Mouse (Mus musculus) hindbrain, postnatal 0 days (tissue): ENCODE results near the gene 1700012P22Rik. TPM values are rescaled to one million over a fixed set of nuclear protein-coding genes. Genes with fewer than 3 reads are reported as not detected.

ENCODE experiments used
- ATAC-seq: fragments of 200-750 bp; cut with Nextera tagmentation; 2 replicates; pipeline ENCODE4 v1.8.0; 2017; ENCODE audit warnings: mild to moderate bottlenecking, moderate TSS enrichment, moderate library complexity
- DNase-seq: peaks from one replicate; pipeline ENCODE4 v3.0.0-alpha.2; 2015; ENCODE audit warnings: low spot score
- H3K27ac ChIP-seq: fragments of 300-500 bp; sonication (generic); 2 replicates; pipeline ENCODE4 v1.5.1; 2014; ENCODE audit warnings: mild to moderate bottlenecking
- H3K27me3 ChIP-seq: fragments of 300-500 bp; sonication (generic); 2 replicates; pipeline ENCODE4 v1.6.1; 2014; ENCODE audit warnings: low read length, mixed read lengths; ENCODE audit not compliant: insufficient read depth
- H3K36me3 ChIP-seq: fragments of 300-500 bp; sonication (generic); 2 replicates; pipeline ENCODE4 v1.6.1; 2014; ENCODE audit warnings: low read length, mixed read lengths; ENCODE audit not compliant: insufficient read depth
- H3K4me1 ChIP-seq: fragments of 300-500 bp; sonication (generic); 2 replicates; pipeline ENCODE4 v1.6.1; 2014; ENCODE audit warnings: antibody characterized with exemption, low read length, mixed read lengths; ENCODE audit not compliant: insufficient read depth
- H3K4me2 ChIP-seq: fragments of 300-500 bp; sonication (generic); 2 replicates; pipeline ENCODE4 v1.6.1; 2014; ENCODE audit warnings: low read depth, mild to moderate bottlenecking, low read length, moderate library complexity, mixed read lengths
- H3K4me3 ChIP-seq: fragments of 300-500 bp; sonication (generic); 2 replicates; pipeline ENCODE4 v1.5.1; 2014; ENCODE audit warnings: low read length
- H3K9ac ChIP-seq: fragments of 300-500 bp; sonication (generic); replicated peaks from 2 replicates; pipeline ENCODE4 v1.6.1; 2014; ENCODE audit warnings: mild to moderate bottlenecking, low read length, moderate library complexity, mixed read lengths
- H3K9me3 ChIP-seq: fragments of 300-500 bp; sonication (generic); 2 replicates; pipeline ENCODE4 v1.6.1; 2016; ENCODE audit warnings: low read length, mixed read lengths
- CTCF ChIP-seq: IDR thresholded peaks from 2 replicates; pipeline ENCODE4 v1.5.1; 2016; ENCODE audit warnings: antibody characterized with exemption, control low read depth, low read depth
- WGBS: fragments of 180-500 bp; shearing (Covaris S2); extraction: QIAGEN DNeasy Blood & Tissue Kit; methylation state at CpG from one replicate; pipeline ENCODE4 v1.1.7; 2014; 5-methylcytosine and 5-hydroxymethylcytosine counted together
- polyA plus RNA-seq: library from polyadenylated mRNA; unstranded; fragments of >200 nt; fragmentation: Nextera tagmentation; extraction: Ambion mirVana; gene quantifications from 2 replicates; pipeline ENCODE4 v1.2.1, GENCODE M21; 2015
- total RNA-seq: library from RNA; depleted of rRNA; stranded (reverse); fragments of >200 nt; gene quantifications from 2 replicates; pipeline ENCODE4 v1.2.3, GENCODE M21; 2014

Gene 1700012P22Rik
- total and polyA plus RNA-seq, 2 experiments from 2014 or later: 0.15 TPM; not detected in 1

DNA sequence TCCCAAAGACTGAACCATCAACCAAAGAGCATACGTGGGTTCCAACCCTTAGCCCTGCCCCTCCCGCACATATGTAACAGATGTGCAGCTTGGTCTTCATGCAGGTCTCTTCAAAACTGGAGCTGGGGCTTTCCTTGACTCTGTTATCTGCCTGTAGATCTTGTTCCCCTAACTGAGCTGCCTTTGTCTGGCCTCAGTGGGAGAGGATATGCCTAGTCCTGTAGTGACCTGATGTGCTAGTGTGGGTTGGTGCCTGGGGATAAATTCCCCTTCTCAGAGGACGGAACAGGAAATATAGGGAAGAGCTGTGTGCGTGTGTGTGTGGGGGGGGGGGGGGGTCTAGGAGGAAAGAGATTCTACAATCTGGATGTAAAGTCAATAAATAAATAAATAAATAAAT lies 2.5 kb upstream of the 1700012P22Rik start:
- TF ChIP-seq CTCF: no peak
- Histone ChIP-seq H3K4me3 (no peak overlapping the region), H3K4me2 (no peak overlapping the region), H3K27ac (no peak overlapping the region), H3K36me3 (no peaks in the 10 kb centered on the region), H3K4me1 (no peaks in the 10 kb centered on the region), H3K9ac (no peak overlapping the region), H3K9me3 (peaks cover 21% of the 10 kb centered on the region), H3K27me3 (no peaks in the 10 kb centered on the region)
- 85% methylated on average over 4 of the region's 4 CpGs for WGBS
- no peak for DNase-seq
- no peak for ATAC-seq

DNA sequence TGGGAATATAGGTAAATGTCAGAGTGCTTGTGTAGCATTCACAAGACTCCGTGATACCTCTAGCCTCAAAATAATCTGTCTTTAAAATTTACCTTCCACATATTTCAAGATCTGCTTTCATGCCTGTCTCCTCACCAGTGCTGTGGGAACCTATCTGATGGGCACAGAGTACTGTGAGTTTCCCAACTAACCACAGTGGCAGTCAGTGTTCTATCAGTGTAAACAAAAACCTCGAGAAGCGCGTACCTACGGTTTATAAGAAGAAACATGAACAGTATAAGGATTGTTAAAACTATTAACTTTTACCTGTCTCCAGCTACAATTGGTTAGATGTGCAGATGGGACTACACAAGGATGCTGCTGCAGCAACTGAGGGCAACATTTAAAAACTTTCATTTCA lies 5.4 kb downstream of the 1700012P22Rik start:
- Histone ChIP-seq H3K4me1 (no peaks in the 10 kb centered on the region), H3K4me3 (no peak overlapping the region), H3K9me3 (peaks cover 7% of the 10 kb centered on the region; the same call in 1 of the 2 replicates), H3K36me3 (no peaks in the 10 kb centered on the region), H3K27ac (no peak overlapping the region), H3K27me3 (no peaks in the 10 kb centered on the region), H3K4me2 (no peak overlapping the region), H3K9ac (no peak overlapping the region)
- TF ChIP-seq CTCF: no peak
- no peak for DNase-seq
- 91% methylated on average over 5 of the region's 5 CpGs for WGBS
- ATAC-seq: no peak

DNA sequence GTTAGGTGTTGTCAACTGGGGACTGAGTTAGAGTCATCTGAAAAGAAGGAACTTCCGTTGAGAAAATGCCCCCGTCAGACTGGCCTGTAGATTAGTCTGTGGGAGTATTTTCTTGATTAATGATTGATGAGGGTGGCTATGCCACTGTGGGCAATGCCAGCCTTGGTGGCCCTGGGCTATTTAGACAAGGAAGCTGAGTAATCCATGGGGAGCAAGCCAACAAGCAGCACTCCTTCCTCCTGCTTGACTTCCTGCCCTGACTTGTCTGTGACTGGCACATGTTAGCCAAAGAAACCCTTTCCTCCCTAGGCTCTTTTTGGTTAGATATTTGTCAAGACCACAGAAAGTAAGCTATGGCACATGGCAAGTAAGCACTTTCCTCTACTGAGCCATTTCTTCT lies 7.8 kb downstream of the 1700012P22Rik start:
- H3K36me3 ChIP-seq: no peaks in the 10 kb centered on the region
- 86% methylated on average over 2 of the region's 2 CpGs for WGBS
- H3K4me2 ChIP-seq: no peak overlapping the region
- TF ChIP-seq CTCF: no peak
- H3K9me3 ChIP-seq: 0 out of 2 replicates have a peak, but pooled peaks cover 10% of the 10 kb centered on the region
- no peaks in the 10 kb centered on the region for H3K27me3 ChIP-seq
- no peaks in the 10 kb centered on the region for H3K4me1 ChIP-seq
- no peak overlapping the region for H3K27ac ChIP-seq
- DNase-seq (no peak), ATAC-seq (no peak)
- no peak overlapping the region for H3K9ac ChIP-seq
- H3K4me3 ChIP-seq: no peak overlapping the region

DNA sequence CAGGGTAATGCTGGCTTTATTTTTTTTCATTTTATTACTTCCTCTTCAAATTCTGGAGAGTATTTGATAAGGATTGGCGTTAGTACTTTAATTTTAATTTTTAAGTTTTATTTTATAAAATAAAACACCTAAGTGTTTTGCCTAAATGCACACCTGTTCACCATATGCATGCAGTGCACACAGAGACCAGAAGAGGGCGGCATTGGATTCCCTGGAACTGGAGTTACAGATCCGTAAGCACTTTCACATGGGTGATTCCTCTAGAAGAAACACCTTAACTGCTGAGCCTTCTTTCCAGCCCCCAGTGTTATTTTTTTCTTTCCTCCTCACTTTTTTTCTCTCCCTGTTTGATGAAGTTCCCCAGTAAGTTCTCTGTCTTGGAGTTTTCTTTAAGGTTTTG lies 9.7 kb downstream of the 1700012P22Rik start:
- DNase-seq (no peak), ATAC-seq (no peak)
- H3K9ac ChIP-seq: no peak overlapping the region
- no peak overlapping the region for H3K4me2 ChIP-seq
- WGBS: 21% methylated on average over 3 of the region's 3 CpGs
- H3K36me3 ChIP-seq: no peaks in the 10 kb centered on the region
- H3K9me3 ChIP-seq: 0 out of 2 replicates have a peak, but pooled peaks cover 10% of the 10 kb centered on the region
- H3K4me3 ChIP-seq: no peak overlapping the region
- H3K27me3 ChIP-seq: no peaks in the 10 kb centered on the region
- H3K4me1 ChIP-seq: no peaks in the 10 kb centered on the region
- no peak overlapping the region for H3K27ac ChIP-seq
- no peak for TF ChIP-seq CTCF

DNA sequence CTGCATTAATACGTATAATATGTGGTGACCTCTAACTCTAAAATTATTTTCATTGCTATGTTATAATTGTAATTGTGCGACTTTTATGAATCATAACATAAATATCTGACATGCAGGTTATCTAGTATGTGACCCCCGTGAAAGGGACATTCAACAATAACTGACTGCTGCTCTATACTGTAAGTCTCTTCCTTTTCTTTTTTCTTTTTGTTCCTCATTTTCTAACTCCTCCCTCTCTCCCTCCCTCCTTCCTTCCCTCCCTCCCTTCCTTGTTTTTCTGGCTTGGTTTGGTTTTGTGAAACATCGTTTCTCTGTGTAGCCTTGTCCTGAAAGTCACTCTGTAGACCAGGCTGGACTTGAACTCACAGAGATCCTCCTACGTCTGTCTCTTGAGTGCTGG lies 14.0 kb downstream of the 1700012P22Rik start:
- ATAC-seq: no peak
- Histone ChIP-seq H3K4me3 (no peak overlapping the region), H3K27ac (no peak overlapping the region), H3K27me3 (no peaks in the 10 kb centered on the region), H3K36me3 (no peaks in the 10 kb centered on the region), H3K9ac (no peak overlapping the region), H3K4me1 (no peaks in the 10 kb centered on the region), H3K9me3 (0 out of 2 replicates have a peak, but pooled peaks cover 8% of the 10 kb centered on the region), H3K4me2 (no peak overlapping the region)
- no peak for TF ChIP-seq CTCF
- WGBS: 74% methylated on average over 5 of the region's 5 CpGs
- no peak for DNase-seq

- no peak overlapping the region for H3K4me2 ChIP-seq
- H3K36me3 ChIP-seq: no peaks in the 10 kb centered on the region
- TF ChIP-seq CTCF: no peak; the same call in 1 of the 2 replicates
- no peak overlapping the region for H3K4me3 ChIP-seq
- DNase-seq: no peak
- no peaks in the 10 kb centered on the region for H3K27me3 ChIP-seq
- H3K27ac ChIP-seq: no peak overlapping the region
- no peak for ATAC-seq
- no peaks in the 10 kb centered on the region for H3K4me1 ChIP-seq
- no peak overlapping the region for H3K9ac ChIP-seq
- 0 out of 2 replicates have a peak, but pooled peaks cover 2% of the 10 kb centered on the region for H3K9me3 ChIP-seq
Measured at GRCm38 (mm10) chr4:144420644-144421043, 17.9 kb downstream of the 1700012P22Rik start.

GRCm38 (mm10) chr4:144408290-144408689 lies 30.3 kb downstream of the 1700012P22Rik start, which contains the start of gene Pramef12:
Pramef12 (minus strand) TSS chr4:144408464.
- Histone ChIP-seq H3K27me3 (no peaks in the 10 kb centered on the region), H3K4me2 (no peak within 1 kb of the TSS), H3K9ac (no peak within 1 kb of the TSS), H3K9me3 (peaks cover 7% of the 10 kb centered on the region; the same call in 1 of the 2 replicates), H3K36me3 (no peaks in the 10 kb centered on the region), H3K4me3 (no peak within 1 kb of the TSS), H3K4me1 (no peaks in the 10 kb centered on the region), H3K27ac (no peak within 1 kb of the TSS)
- WGBS: 82% methylated on average over 9 of the region's 9 CpGs
- ATAC-seq (no peak), DNase-seq (no peak)
- TF ChIP-seq CTCF: no peak
